Mouse (Mus musculus): ENCODE results near the gene Mcpt9. TPM values are rescaled to one million over a fixed set of nuclear protein-coding genes. Genes with fewer than 3 reads are reported as not detected.

Mcpt9 gene
- polyA plus RNA-seq, 1 experiment from 2014 or later: not detected

Other genes starting within 250 kb of the Mcpt9 start
- 7.7 and 13.3 TPM in 2 replicates for gene Adcy4, start 246.4 kb downstream of the Mcpt9 start, polyA plus RNA-seq (2016; fragmentation: Nextera tagmentation; extraction: Ambion mirVana)
- gene Ripk3, start 241.6 kb downstream of the Mcpt9 start, polyA plus RNA-seq (2016; fragmentation: Nextera tagmentation; extraction: Ambion mirVana): 25.3 and 29.3 TPM in 2 replicates
- 106 and 157 TPM in 2 replicates for gene Nfatc4, start 207.4 kb downstream of the Mcpt9 start, polyA plus RNA-seq (2016; fragmentation: Nextera tagmentation; extraction: Ambion mirVana)
- gene Nynrin, start 176.5 kb downstream of the Mcpt9 start, polyA plus RNA-seq (2016; fragmentation: Nextera tagmentation; extraction: Ambion mirVana): 31.1 and 44.4 TPM in 2 replicates
- 0.15 and 0.31 TPM in 2 replicates for gene Cbln3, start 146.1 kb downstream of the Mcpt9 start, polyA plus RNA-seq (2016; fragmentation: Nextera tagmentation; extraction: Ambion mirVana)
- gene Khnyn, start 145.5 kb downstream of the Mcpt9 start, polyA plus RNA-seq (2016; fragmentation: Nextera tagmentation; extraction: Ambion mirVana): 35.0 and 38.8 TPM in 2 replicates
- 55.0 and 70.3 TPM in 2 replicates for gene Sdr39u1, start 130.2 kb downstream of the Mcpt9 start, polyA plus RNA-seq (2016; fragmentation: Nextera tagmentation; extraction: Ambion mirVana)
- not detected in 2 replicates for gene Cma1, start 85.8 kb downstream of the Mcpt9 start, polyA plus RNA-seq (2016; fragmentation: Nextera tagmentation; extraction: Ambion mirVana)
- gene Cma2, start 79.5 kb downstream of the Mcpt9 start, polyA plus RNA-seq (2016; fragmentation: Nextera tagmentation; extraction: Ambion mirVana): not detected in 2 replicates
- gene Mcpt1, start 12.5 kb downstream of the Mcpt9 start, polyA plus RNA-seq (2016; fragmentation: Nextera tagmentation; extraction: Ambion mirVana): not detected in 2 replicates
- not detected in 2 replicates for gene Mcpt2, start 11.5 kb upstream of the Mcpt9 start, polyA plus RNA-seq (2016; fragmentation: Nextera tagmentation; extraction: Ambion mirVana)
- gene Mcpt4, start 31.8 kb upstream of the Mcpt9 start, polyA plus RNA-seq (2016; fragmentation: Nextera tagmentation; extraction: Ambion mirVana): not detected in 2 replicates
- gene Mcpt8, start 54.8 kb upstream of the Mcpt9 start, polyA plus RNA-seq (2016; fragmentation: Nextera tagmentation; extraction: Ambion mirVana): not detected in 2 replicates
- gene Ctsg, start 72.1 kb upstream of the Mcpt9 start, polyA plus RNA-seq (2016; fragmentation: Nextera tagmentation; extraction: Ambion mirVana): not detected in 2 replicates
- not detected in 2 replicates for gene Gzme, start 90.1 kb upstream of the Mcpt9 start, polyA plus RNA-seq (2016; fragmentation: Nextera tagmentation; extraction: Ambion mirVana)
- gene Gzmd, start 102.1 kb upstream of the Mcpt9 start, polyA plus RNA-seq (2016; fragmentation: Nextera tagmentation; extraction: Ambion mirVana): not detected in 2 replicates
- not detected in 2 replicates for gene Gzmg, start 129.1 kb upstream of the Mcpt9 start, polyA plus RNA-seq (2016; fragmentation: Nextera tagmentation; extraction: Ambion mirVana)
- gene Gzmn, start 144.1 kb upstream of the Mcpt9 start, polyA plus RNA-seq (2016; fragmentation: Nextera tagmentation; extraction: Ambion mirVana): not detected in 2 replicates
- gene Gzmf, start 180.9 kb upstream of the Mcpt9 start, polyA plus RNA-seq (2016; fragmentation: Nextera tagmentation; extraction: Ambion mirVana): not detected in 2 replicates
- 0.23 and 0.28 TPM in 2 replicates for gene Gzmc, start 204.2 kb upstream of the Mcpt9 start, polyA plus RNA-seq (2016; fragmentation: Nextera tagmentation; extraction: Ambion mirVana)
- gene Gzmb, start 231.8 kb upstream of the Mcpt9 start, polyA plus RNA-seq (2016; fragmentation: Nextera tagmentation; extraction: Ambion mirVana): not detected in 2 replicates

Data from limb, embryonic 10.5 days (tissue).